Mouse (Mus musculus): ENCODE measurements around the gene Zfp831. TPM values are rescaled to one million over a fixed set of nuclear protein-coding genes. Genes with fewer than 3 reads are reported as not detected.
A peak's percentile ranks its signal among the peaks of the same experiment; 100 is the strongest.

Zfp831 gene
- total RNA-seq, 2 experiments from 2014 or later, result 0.54 to 0.64 TPM

GRCm38 (mm10) chr2:174735270-174735669 is 91.9 kb downstream of the Zfp831 start:
- no peak for DNase-seq

GRCm38 (mm10) chr2:174747182-174747581 is 103.8 kb downstream of the Zfp831 start:
- DNase-seq, result no peak

GRCm38 (mm10) chr2:174748381-174748780 is 105.0 kb downstream of the Zfp831 start:
- peak; percentile 9 for DNase-seq

- no peak for DNase-seq
Observed at GRCm38 (mm10) chr2:174753197-174753596, 109.9 kb downstream of the Zfp831 start.

- DNase-seq, result no peak
Observed at GRCm38 (mm10) chr2:174754231-174754630, 110.9 kb downstream of the Zfp831 start.

GRCm38 (mm10) chr2:174759189-174759588 is 115.9 kb downstream of the Zfp831 start:
- DNase-seq, result no peak

Other genes with a start within 250 kb of the Zfp831 start
- gene Nelfcd, start 227.7 kb upstream of the Zfp831 start, total RNA-seq (2021), result 10 to 100 TPM; 55.1 to 62.2 TPM
- gene Ctsz, start 204.5 kb upstream of the Zfp831 start, total RNA-seq (2021), result 100 to 1,000 TPM; 114 to 138 TPM
- 1 to 10 TPM; 1.0 to 1.3 TPM for gene Tubb1, start 192.8 kb upstream of the Zfp831 start, total RNA-seq (2021)
- gene Atp5e, start 179.4 kb upstream of the Zfp831 start, total RNA-seq (2021), result 100 to 1,000 TPM; 569 to 676 TPM
- 100 to 1,000 TPM; 171 to 172 TPM for gene Prelid3b, start 170.5 kb upstream of the Zfp831 start, total RNA-seq (2021)
- gene Edn3, start 117.1 kb downstream of the Zfp831 start, total RNA-seq (2021), result 10 to 100 TPM; 10.3 to 11.4 TPM

Data from adrenal gland, postnatal 10 days (tissue).